31 mouse cellular contexts compared by ENCODE assay signal in genomic region chr3:121904476-121904875, GRCm38 (mm10).
"Had no signal": no experiment of that assay in that cellular context is flagged by ENCODE, and none has a peak within 500 bp of the region (broad histone marks: within the 10 kb centered on the region; RNA-seq: fewer than 3 reads in every experiment).

No protein-coding gene starts in this region.

- H3K27me3 ChIP-seq: limb, embryonic 12.5 days; limb, embryonic 13.5 days; limb, embryonic 15.5 days; liver, embryonic 13.5 days; lung, embryonic 15.5 days; midbrain, embryonic 12.5 days; midbrain, embryonic 13.5 days; midbrain, embryonic 15.5 days; neural tube, embryonic 12.5 days had no signal

- H3K27ac ChIP-seq: limb, embryonic 10.5 days; limb, embryonic 12.5 days; limb, embryonic 13.5 days; limb, embryonic 15.5 days; liver, embryonic 12.5 days; liver, embryonic 13.5 days; liver, embryonic 14.5 days; liver, embryonic 15.5 days; lung, embryonic 15.5 days; macrophage; midbrain, embryonic 10.5 days; midbrain, embryonic 12.5 days; midbrain, embryonic 13.5 days; midbrain, embryonic 15.5 days; neural tube, embryonic 12.5 days had no signal

- H3K4me2 ChIP-seq: limb, embryonic 12.5 days; limb, embryonic 13.5 days; limb, embryonic 15.5 days; liver, embryonic 12.5 days; lung, embryonic 14.5 days; lung, embryonic 15.5 days; midbrain, embryonic 11.5 days; midbrain, embryonic 12.5 days; midbrain, embryonic 13.5 days; midbrain, embryonic 15.5 days; neural tube, embryonic 12.5 days had no signal

- H3K4me3 ChIP-seq: limb, embryonic 10.5 days; limb, embryonic 12.5 days; limb, embryonic 13.5 days; limb, embryonic 15.5 days; liver, embryonic 12.5 days; liver, embryonic 13.5 days; lung, embryonic 15.5 days; megakaryocyte, embryonic 14.5 days; midbrain, embryonic 10.5 days; midbrain, embryonic 12.5 days; midbrain, embryonic 13.5 days; midbrain, embryonic 15.5 days; myocyte; neural tube, embryonic 12.5 days had no signal

- ATAC-seq: liver, embryonic 12.5 days; liver, postnatal 0 days; lung, postnatal 0 days; midbrain, embryonic 13.5 days; midbrain, embryonic 15.5 days; midbrain, embryonic 16.5 days had no signal

- DNase-seq: left cerebral cortex, postnatal 4 days; liver; liver, embryonic 13.5 days; liver, postnatal 0 days; lung, adult 18-20 months; lung, adult 2 months; lung, embryonic 14.5 days; lung, postnatal 10 days; lung, postnatal 14 days; lung, postnatal 36 days; lung, postnatal 4 days; midbrain, embryonic 14.5 days had no signal

- H3K9me3 ChIP-seq: limb, embryonic 10.5 days; limb, embryonic 12.5 days; limb, embryonic 13.5 days; limb, embryonic 15.5 days; liver, embryonic 12.5 days; liver, embryonic 13.5 days; liver, embryonic 15.5 days; lung, embryonic 15.5 days; megakaryocyte, embryonic 14.5 days; midbrain, embryonic 10.5 days; midbrain, embryonic 12.5 days; midbrain, embryonic 13.5 days; midbrain, embryonic 15.5 days; neural tube, embryonic 12.5 days had no signal

- H3K9ac ChIP-seq: limb, embryonic 12.5 days; limb, embryonic 13.5 days; limb, embryonic 15.5 days; liver, embryonic 12.5 days; liver, embryonic 13.5 days; liver, embryonic 14.5 days; liver, embryonic 15.5 days; lung, embryonic 14.5 days; lung, embryonic 15.5 days; midbrain, embryonic 12.5 days; midbrain, embryonic 13.5 days; midbrain, embryonic 15.5 days; neural tube, embryonic 12.5 days had no signal

- H3K4me1 ChIP-seq: midbrain, embryonic 10.5 days; midbrain, embryonic 12.5 days; midbrain, embryonic 13.5 days; midbrain, embryonic 15.5 days; neural tube, embryonic 12.5 days had no signal

- H3K36me3 ChIP-seq: limb, embryonic 10.5 days; limb, embryonic 12.5 days; limb, embryonic 13.5 days; limb, embryonic 15.5 days; liver, embryonic 12.5 days; liver, embryonic 13.5 days; liver, embryonic 15.5 days; lung, embryonic 15.5 days; midbrain, embryonic 10.5 days; midbrain, embryonic 12.5 days; midbrain, embryonic 13.5 days; midbrain, embryonic 15.5 days; neural tube, embryonic 12.5 days had no signal
